Mouse (Mus musculus): Measurements from ENCODE around the gene Wipf1. TPM values are rescaled to one million over a fixed set of nuclear protein-coding genes. Genes with fewer than 3 reads are reported as not detected.

The Wipf1 gene
- polyA plus RNA-seq, 1 experiment from 2014 or later, result 4.1 TPM

GRCm38 (mm10) chr2:73389951-73390350 is 139.6 kb downstream of the Wipf1 start:
- no peak overlapping the region for H3K4me2 ChIP-seq (ENCODE audit: low read depth, low read length)
- H3K4me3 ChIP-seq (ENCODE audit: low read depth, low read length), result no peak overlapping the region
- ATAC-seq (ENCODE audit: low read depth), result no peak
- no peaks in the 10 kb centered on the region for H3K36me3 ChIP-seq (ENCODE audit: control insufficient read depth, insufficient read depth)
- WGBS (ENCODE audit: insufficient replicate concordance), result 76% methylated on average over 3 of the region's 3 CpGs
- H3K9ac ChIP-seq (ENCODE audit: low read depth, low read length), result no peak overlapping the region
- no peak overlapping the region for H3K27ac ChIP-seq (ENCODE audit: low read length)
- peaks cover 13% of the 10 kb centered on the region for H3K4me1 ChIP-seq (ENCODE audit: control insufficient read depth, low read depth, low read length)
- no peaks in the 10 kb centered on the region for H3K27me3 ChIP-seq (ENCODE audit: control insufficient read depth, insufficient read depth, low read depth, low read length)
- no peaks in the 10 kb centered on the region for H3K9me3 ChIP-seq (replicated peaks; ENCODE audit: control insufficient read depth, low read length)

GRCm38 (mm10) chr2:73387806-73388205 is 141.7 kb downstream of the Wipf1 start:
- H3K27ac ChIP-seq (ENCODE audit: low read length), result no peak overlapping the region

GRCm38 (mm10) chr2:73386356-73387046 is 143.0 kb downstream of the Wipf1 start, which contains the start of gene Gpr155:
Gene Gpr155 (minus strand): TSS chr2:73386572.
- peak within 1 kb of the TSS; percentile 71 for H3K9ac ChIP-seq (ENCODE audit: low read depth, low read length)
- WGBS (ENCODE audit: insufficient replicate concordance), result 1% methylated on average over 40 of the region's 44 CpGs
- peaks cover 22% of the 10 kb centered on the region for H3K4me1 ChIP-seq (ENCODE audit: control insufficient read depth, low read depth, low read length)
- H3K27me3 ChIP-seq (ENCODE audit: control insufficient read depth, insufficient read depth, low read depth, low read length), result no peaks in the 10 kb centered on the region
- no peaks in the 10 kb centered on the region for H3K9me3 ChIP-seq (replicated peaks; ENCODE audit: control insufficient read depth, low read length)
- H3K4me3 ChIP-seq (ENCODE audit: low read depth, low read length), result peak within 1 kb of the TSS; percentile 72
- H3K4me2 ChIP-seq (ENCODE audit: low read depth, low read length), result peak within 1 kb of the TSS; percentile 99
- ATAC-seq (ENCODE audit: low read depth), result peak; percentile 95
- H3K36me3 ChIP-seq (ENCODE audit: control insufficient read depth, insufficient read depth), result peaks cover 4% of the 10 kb centered on the region
- peak within 1 kb of the TSS; percentile 76 for H3K27ac ChIP-seq (ENCODE audit: low read length)

More at GRCm38 (mm10) chr2:73387806-73388205, 141.7 kb downstream of the Wipf1 start:
- Histone ChIP-seq H3K36me3 (ENCODE audit: control insufficient read depth, insufficient read depth) (no peaks in the 10 kb centered on the region), H3K4me3 (ENCODE audit: low read depth, low read length) (no peak overlapping the region), H3K27me3 (ENCODE audit: control insufficient read depth, insufficient read depth, low read depth, low read length) (no peaks in the 10 kb centered on the region), H3K4me2 (ENCODE audit: low read depth, low read length) (no peak overlapping the region), H3K4me1 (ENCODE audit: control insufficient read depth, low read depth, low read length) (peaks cover 22% of the 10 kb centered on the region), H3K9me3 (replicated peaks; ENCODE audit: control insufficient read depth, low read length) (no peaks in the 10 kb centered on the region), H3K9ac (ENCODE audit: low read depth, low read length) (no peak overlapping the region)
- ATAC-seq (ENCODE audit: low read depth), result no peak
- WGBS (ENCODE audit: insufficient replicate concordance), result 68% methylated on average over 1 of the region's 1 CpGs

- Histone ChIP-seq H3K9ac (ENCODE audit: low read depth, low read length) (peak overlapping the region; percentile 71), H3K4me3 (ENCODE audit: low read depth, low read length) (peak overlapping the region; percentile 72)
- 1% methylated on average over 29 of the region's 29 CpGs for WGBS (ENCODE audit: insufficient replicate concordance)
Observed at GRCm38 (mm10) chr2:73385641-73386355, 143.7 kb downstream of the Wipf1 start.

GRCm38 (mm10) chr2:73385172-73385571 is 144.4 kb downstream of the Wipf1 start:
- Histone ChIP-seq H3K36me3 (ENCODE audit: control insufficient read depth, insufficient read depth) (peaks cover 8% of the 10 kb centered on the region), H3K9ac (ENCODE audit: low read depth, low read length) (peak overlapping the region; percentile 71), H3K4me3 (ENCODE audit: low read depth, low read length) (peak overlapping the region; percentile 72), H3K9me3 (replicated peaks; ENCODE audit: control insufficient read depth, low read length) (no peaks in the 10 kb centered on the region), H3K4me2 (ENCODE audit: low read depth, low read length) (peak overlapping the region; percentile 99), H3K4me1 (ENCODE audit: control insufficient read depth, low read depth, low read length) (peaks cover 22% of the 10 kb centered on the region), H3K27ac (ENCODE audit: low read length) (peak overlapping the region; percentile 76), H3K27me3 (ENCODE audit: control insufficient read depth, insufficient read depth, low read depth, low read length) (no peaks in the 10 kb centered on the region)
- WGBS (ENCODE audit: insufficient replicate concordance), result 62% methylated on average over 4 of the region's 4 CpGs
- no peak for ATAC-seq (ENCODE audit: low read depth)

More at GRCm38 (mm10) chr2:73385641-73386355, 143.7 kb downstream of the Wipf1 start:
- Histone ChIP-seq H3K27me3 (ENCODE audit: control insufficient read depth, insufficient read depth, low read depth, low read length) (no peaks in the 10 kb centered on the region), H3K9me3 (replicated peaks; ENCODE audit: control insufficient read depth, low read length) (no peaks in the 10 kb centered on the region), H3K4me1 (ENCODE audit: control insufficient read depth, low read depth, low read length) (peaks cover 22% of the 10 kb centered on the region), H3K27ac (ENCODE audit: low read length) (peak overlapping the region; percentile 76), H3K36me3 (ENCODE audit: control insufficient read depth, insufficient read depth) (peaks cover 4% of the 10 kb centered on the region), H3K4me2 (ENCODE audit: low read depth, low read length) (peak overlapping the region; percentile 99)
- peak; percentile 1 for ATAC-seq (ENCODE audit: low read depth)

GRCm38 (mm10) chr2:73380298-73380975 is 149.1 kb downstream of the Wipf1 start:
- 70% methylated on average over 9 of the region's 9 CpGs for WGBS (ENCODE audit: insufficient replicate concordance)
- no peaks in the 10 kb centered on the region for H3K27me3 ChIP-seq (ENCODE audit: control insufficient read depth, insufficient read depth, low read depth, low read length)

GRCm38 (mm10) chr2:73379656-73380055 is 149.9 kb downstream of the Wipf1 start:
- H3K9ac ChIP-seq (ENCODE audit: low read depth, low read length), result no peak overlapping the region
- no peak overlapping the region for H3K4me2 ChIP-seq (ENCODE audit: low read depth, low read length)
- peaks cover 7% of the 10 kb centered on the region for H3K4me1 ChIP-seq (ENCODE audit: control insufficient read depth, low read depth, low read length)
- 76% methylated on average over 5 of the region's 5 CpGs for WGBS (ENCODE audit: insufficient replicate concordance)
- H3K9me3 ChIP-seq (replicated peaks; ENCODE audit: control insufficient read depth, low read length), result no peaks in the 10 kb centered on the region
- no peak overlapping the region for H3K27ac ChIP-seq (ENCODE audit: low read length)
- ATAC-seq (ENCODE audit: low read depth), result no peak
- no peaks in the 10 kb centered on the region for H3K27me3 ChIP-seq (ENCODE audit: control insufficient read depth, insufficient read depth, low read depth, low read length)
- H3K4me3 ChIP-seq (ENCODE audit: low read depth, low read length), result no peak overlapping the region
- peaks cover 8% of the 10 kb centered on the region for H3K36me3 ChIP-seq (ENCODE audit: control insufficient read depth, insufficient read depth)

More at GRCm38 (mm10) chr2:73380298-73380975, 149.1 kb downstream of the Wipf1 start:
- Histone ChIP-seq H3K4me1 (ENCODE audit: control insufficient read depth, low read depth, low read length) (peaks cover 13% of the 10 kb centered on the region), H3K9me3 (replicated peaks; ENCODE audit: control insufficient read depth, low read length) (no peaks in the 10 kb centered on the region), H3K4me2 (ENCODE audit: low read depth, low read length) (no peak overlapping the region), H3K9ac (ENCODE audit: low read depth, low read length) (no peak overlapping the region), H3K4me3 (ENCODE audit: low read depth, low read length) (no peak overlapping the region), H3K36me3 (ENCODE audit: control insufficient read depth, insufficient read depth) (peaks cover 8% of the 10 kb centered on the region), H3K27ac (ENCODE audit: low read length) (no peak overlapping the region)
- no peak for ATAC-seq (ENCODE audit: low read depth)

All from liver, embryonic 16.5 days (tissue).